Mouse (Mus musculus) hindbrain, embryonic 13.5 days (tissue): ENCODE measurements around the gene Tbc1d8. TPM values are rescaled to one million over a fixed set of nuclear protein-coding genes. Genes with fewer than 3 reads are reported as not detected.

Experiments used
- ATAC-seq: fragments of 200-750 bp; cut with Nextera tagmentation; 2 replicates; pipeline ENCODE4 v1.8.0; 2017; ENCODE audit warnings: moderate TSS enrichment; ENCODE audit not compliant: low FRiP score
- H3K27ac ChIP-seq: fragments of 300-500 bp; sonication (generic); 2 replicates; pipeline ENCODE4 v1.5.1; 2015; ENCODE audit warnings: inconsistent platforms, mild to moderate bottlenecking, moderate library complexity
- H3K27me3 ChIP-seq: fragments of 300-500 bp; sonication (generic); 2 replicates; pipeline ENCODE4 v1.6.1; 2015; ENCODE audit warnings: mild to moderate bottlenecking, inconsistent platforms
- H3K36me3 ChIP-seq: fragments of 300-500 bp; sonication (generic); 2 replicates; pipeline ENCODE4 v1.6.1; 2015; ENCODE audit warnings: mild to moderate bottlenecking, inconsistent platforms
- H3K4me1 ChIP-seq: fragments of 300-500 bp; sonication (generic); replicated peaks from 2 replicates; pipeline ENCODE4 v1.6.1; 2015; ENCODE audit warnings: inconsistent platforms
- H3K4me2 ChIP-seq: fragments of 300-500 bp; sonication (generic); 2 replicates; pipeline ENCODE4 v1.6.1; 2015; ENCODE audit warnings: inconsistent platforms, mild to moderate bottlenecking, moderate library complexity
- H3K4me3 ChIP-seq: fragments of 300-500 bp; sonication (generic); 2 replicates; pipeline ENCODE4 v1.5.1; 2015; ENCODE audit warnings: mild to moderate bottlenecking, inconsistent platforms
- H3K9ac ChIP-seq: fragments of 300-500 bp; sonication (generic); 2 replicates; pipeline ENCODE4 v1.6.1; 2015; ENCODE audit warnings: mild to moderate bottlenecking, inconsistent platforms
- H3K9me3 ChIP-seq: fragments of 300-500 bp; sonication (generic); 2 replicates; pipeline ENCODE4 v1.6.1; 2016; ENCODE audit warnings: inconsistent platforms
- WGBS: fragments of 180-500 bp; shearing (Covaris S2); methylation state at CpG from one replicate; pipeline ENCODE4 v1.1.7; 2015; 5-methylcytosine and 5-hydroxymethylcytosine counted together
- polyA plus RNA-seq: library from polyadenylated mRNA; unstranded; fragments of >200 nt; fragmentation: Nextera tagmentation; extraction: Ambion mirVana; gene quantifications from 2 replicates; pipeline ENCODE4 v1.2.1, GENCODE M21; 2015

Gene Tbc1d8
- polyA plus RNA-seq, 1 experiment from 2014 or later: 8.5 TPM

GRCm38 (mm10) chr1:39336788-39337187 lies 141.8 kb downstream of the Tbc1d8 start:
- H3K27ac ChIP-seq: no peak overlapping the region
- ATAC-seq: no peak
- WGBS: 88% methylated on average over 8 of the region's 8 CpGs

DNA sequence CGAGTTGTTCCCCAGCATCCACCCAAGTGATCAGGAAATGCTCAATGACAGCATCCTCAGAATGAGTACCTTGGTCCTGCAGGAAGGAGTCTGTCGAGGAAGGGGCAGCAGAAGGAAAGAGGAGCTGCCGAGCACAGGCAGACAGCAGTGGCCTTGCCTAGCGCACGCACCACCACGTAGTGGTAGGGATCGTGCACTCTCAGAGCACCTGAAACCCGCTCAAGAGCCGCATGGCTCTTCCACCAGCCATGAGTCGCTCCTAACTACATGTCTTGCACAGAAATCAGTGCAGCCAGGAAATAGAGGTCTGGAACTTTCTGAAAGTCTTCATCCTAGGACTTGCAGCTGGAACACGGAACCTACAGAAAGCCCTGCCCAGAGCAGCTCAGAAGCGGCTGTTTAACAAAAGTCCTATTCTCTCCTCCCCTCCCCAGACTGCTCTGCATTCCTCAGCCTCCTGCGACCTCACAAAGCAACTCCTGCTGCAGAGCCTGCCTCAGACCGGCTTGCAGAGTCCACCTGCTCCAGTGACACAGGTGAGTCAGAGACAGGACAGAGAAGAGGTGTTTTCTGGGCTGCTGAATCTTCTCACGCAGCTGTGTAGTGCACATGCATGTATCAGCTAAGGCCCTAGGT lies 142.9 kb downstream of the Tbc1d8 start:
- Histone ChIP-seq H3K27me3 (0 out of 2 replicates have a peak, but pooled peaks cover 11% of the 10 kb centered on the region), H3K9ac (no peak overlapping the region), H3K4me2 (no peak overlapping the region), H3K4me1 (no peaks in the 10 kb centered on the region; the same call in none of the 2 replicates), H3K4me3 (no peak overlapping the region), H3K27ac (no peak overlapping the region), H3K36me3 (no peaks in the 10 kb centered on the region), H3K9me3 (no peaks in the 10 kb centered on the region)
- ATAC-seq: no peak
- WGBS: 37% methylated on average over 15 of the region's 15 CpGs

More at GRCm38 (mm10) chr1:39336788-39337187, 141.8 kb downstream of the Tbc1d8 start:
- Histone ChIP-seq H3K27me3 (0 out of 2 replicates have a peak, but pooled peaks cover 11% of the 10 kb centered on the region), H3K36me3 (no peaks in the 10 kb centered on the region), H3K4me1 (no peaks in the 10 kb centered on the region; the same call in none of the 2 replicates), H3K9me3 (no peaks in the 10 kb centered on the region), H3K9ac (no peak overlapping the region), H3K4me3 (no peak overlapping the region), H3K4me2 (no peak overlapping the region)

DNA sequence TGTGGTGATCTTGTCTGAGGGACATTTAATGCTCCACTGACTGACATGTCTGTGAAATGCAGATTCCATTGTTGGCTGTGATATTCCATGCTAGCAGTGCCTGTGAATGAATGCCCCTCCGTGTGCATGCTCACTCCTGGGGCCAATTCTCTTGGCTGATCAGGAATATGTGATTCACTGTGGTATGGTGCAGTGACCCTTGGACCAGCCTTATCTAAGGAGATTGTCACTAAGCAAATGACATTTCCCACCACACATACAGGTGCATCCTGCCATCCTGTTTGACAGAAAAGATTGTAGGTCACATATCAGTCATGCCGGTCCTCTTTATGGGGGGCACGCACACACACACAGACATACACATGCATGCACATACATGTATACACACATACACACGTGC lies 146.1 kb downstream of the Tbc1d8 start:
- no peak overlapping the region for H3K9ac ChIP-seq
- no peak overlapping the region for H3K27ac ChIP-seq
- H3K4me3 ChIP-seq: no peak overlapping the region
- H3K27me3 ChIP-seq: 0 out of 2 replicates have a peak, but pooled peaks cover 11% of the 10 kb centered on the region
- H3K9me3 ChIP-seq: no peaks in the 10 kb centered on the region
- no peak overlapping the region for H3K4me2 ChIP-seq
- WGBS: 84% methylated on average over 4 of the region's 4 CpGs
- ATAC-seq: no peak
- H3K36me3 ChIP-seq: no peaks in the 10 kb centered on the region
- H3K4me1 ChIP-seq: peaks cover 3% of the 10 kb centered on the region; the same call in 1 of the 2 replicates

- H3K27ac ChIP-seq: no peak overlapping the region
- H3K9ac ChIP-seq: no peak overlapping the region
- H3K27me3 ChIP-seq: 0 out of 2 replicates have a peak, but pooled peaks cover 11% of the 10 kb centered on the region
- H3K9me3 ChIP-seq: no peaks in the 10 kb centered on the region
- no peak overlapping the region for H3K4me2 ChIP-seq
- H3K4me1 ChIP-seq: peaks cover 6% of the 10 kb centered on the region; the same call in 1 of the 2 replicates
- no peak overlapping the region for H3K4me3 ChIP-seq
- no peak for ATAC-seq
- no peaks in the 10 kb centered on the region for H3K36me3 ChIP-seq
- 91% methylated on average over 7 of the region's 7 CpGs for WGBS
Measured at GRCm38 (mm10) chr1:39330857-39331594, 147.5 kb downstream of the Tbc1d8 start.

DNA sequence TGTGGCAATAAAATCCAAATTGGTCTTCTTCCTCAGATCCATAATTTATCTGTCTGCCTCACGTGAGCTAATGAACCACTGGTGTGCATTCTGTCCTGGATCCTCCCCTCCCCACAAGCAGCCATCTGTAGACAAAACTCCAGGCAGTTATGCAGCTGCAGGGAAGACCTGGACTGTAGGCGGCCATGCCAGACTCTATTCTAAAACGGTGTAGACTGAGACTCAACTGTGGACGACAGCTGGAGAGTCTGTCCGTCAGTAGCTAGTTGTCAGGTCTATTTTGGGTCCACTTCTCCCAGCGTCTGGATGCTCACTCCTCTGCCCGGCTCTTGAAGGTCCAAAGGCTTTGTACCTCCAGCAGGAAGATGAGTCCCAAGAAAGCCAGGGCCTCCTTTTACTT lies 151.0 kb downstream of the Tbc1d8 start:
- H3K4me2 ChIP-seq: no peak overlapping the region
- 79% methylated on average over 7 of the region's 7 CpGs for WGBS

DNA sequence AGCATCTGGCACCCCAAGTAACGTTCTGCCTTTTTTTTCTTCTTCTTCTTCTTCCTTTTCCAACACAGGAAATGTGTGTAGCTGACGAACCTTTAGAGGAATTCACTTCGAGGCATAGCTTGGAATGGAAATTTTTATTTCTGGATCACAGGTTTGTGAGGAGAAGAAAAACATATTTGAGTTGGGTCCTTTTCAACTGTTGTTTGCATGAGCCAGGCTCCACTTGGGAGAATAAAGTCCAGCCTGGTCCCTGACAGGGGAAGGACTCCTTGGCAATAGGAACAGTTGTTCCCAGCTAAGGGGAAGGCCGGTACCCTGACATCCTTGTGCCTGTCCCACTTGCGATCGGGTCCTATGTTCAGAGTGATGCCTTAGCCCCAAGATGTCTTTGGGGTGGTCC lies 153.3 kb downstream of the Tbc1d8 start:
- WGBS: 92% methylated on average over 6 of the region's 6 CpGs
- Histone ChIP-seq H3K4me2 (no peak overlapping the region), H3K27ac (no peak overlapping the region), H3K27me3 (no peaks in the 10 kb centered on the region), H3K4me1 (peaks cover 6% of the 10 kb centered on the region; the same call in 1 of the 2 replicates), H3K9me3 (no peaks in the 10 kb centered on the region), H3K36me3 (no peaks in the 10 kb centered on the region), H3K9ac (no peak overlapping the region), H3K4me3 (no peak overlapping the region)
- ATAC-seq: no peak

More for the DNA sequence above, 151.0 kb downstream of the Tbc1d8 start:
- H3K9ac ChIP-seq: no peak overlapping the region
- no peaks in the 10 kb centered on the region for H3K27me3 ChIP-seq
- no peak overlapping the region for H3K4me3 ChIP-seq
- no peak overlapping the region; the same call in 1 of the 2 replicates for H3K27ac ChIP-seq
- H3K4me1 ChIP-seq: peaks cover 6% of the 10 kb centered on the region; the same call in 1 of the 2 replicates
- no peaks in the 10 kb centered on the region for H3K9me3 ChIP-seq
- H3K36me3 ChIP-seq: no peaks in the 10 kb centered on the region
- ATAC-seq: no peak

- WGBS: 76% methylated on average over 6 of the region's 6 CpGs
- Histone ChIP-seq H3K4me1 (no peaks in the 10 kb centered on the region), H3K36me3 (no peaks in the 10 kb centered on the region), H3K27ac (no peak overlapping the region), H3K4me3 (no peak overlapping the region), H3K9ac (no peak overlapping the region), H3K4me2 (no peak overlapping the region), H3K9me3 (no peaks in the 10 kb centered on the region), H3K27me3 (no peaks in the 10 kb centered on the region)
- ATAC-seq: no peak
Measured at GRCm38 (mm10) chr1:39321954-39322353, 156.6 kb downstream of the Tbc1d8 start.

Other genes starting within 250 kb of the Tbc1d8 start
- 394 and 397 TPM in 2 replicates for gene Rpl31, start 110.9 kb downstream of the Tbc1d8 start, polyA plus RNA-seq
- 13.8 and 15.7 TPM in 2 replicates for gene Cnot11, start 56.2 kb upstream of the Tbc1d8 start, polyA plus RNA-seq
- 27.7 and 28.5 TPM in 2 replicates for gene Rnf149, start 98.7 kb upstream of the Tbc1d8 start, polyA plus RNA-seq
- gene Creg2, start 172.7 kb upstream of the Tbc1d8 start, polyA plus RNA-seq: 4.6 and 4.8 TPM in 2 replicates
- 0.26 and 0.49 TPM in 2 replicates for gene Rfx8, start 242.2 kb upstream of the Tbc1d8 start, polyA plus RNA-seq